Mouse (Mus musculus): ENCODE data around the gene Magi1. TPM values are rescaled to one million over a fixed set of nuclear protein-coding genes. Genes with fewer than 3 reads are reported as not detected.
A peak's percentile ranks its signal among the peaks of the same experiment; 100 is the strongest.

Magi1 gene
- polyA plus RNA-seq (2011; ENCODE audit: insufficient read depth, insufficient read length, low replicate concordance, missing spikeins) = 0.56 and 1.3 TPM in 2 replicates

- no peak within 1 kb of the TSS; the same call in 1 of the 2 replicates for H3K27ac ChIP-seq (ENCODE audit: control insufficient read depth, insufficient read depth, low read depth, low read length, poor library complexity)
- WGBS = under 1% methylated on average over 86 of the region's 86 CpGs
- no peaks in the 10 kb centered on the region for H3K4me1 ChIP-seq (ENCODE audit: control insufficient read depth, insufficient read depth, low read length)
- TF ChIP-seq CTCF (IDR thresholded peaks at IDR 0.05; ENCODE audit: control insufficient read depth, insufficient read depth, low read length) (no peak), POLR2A (IDR thresholded peaks at IDR 0.05; ENCODE audit: borderline replicate concordance, control insufficient read depth, low read depth, low read length) (no peak)
- H3K4me3 ChIP-seq (replicated peaks; ENCODE audit: control insufficient read depth, low read depth, low read length) = peak within 1 kb of the TSS; percentile 22
Observed at GRCm38 (mm10) chr6:94283318-94284061, at the start of gene Magi1. TSS of gene Magi1 (minus strand) at chr6:94283917.

- 79% methylated on average over 4 of the region's 4 CpGs for WGBS
- TF ChIP-seq CTCF (IDR thresholded peaks at IDR 0.05; ENCODE audit: control insufficient read depth, insufficient read depth, low read length) = no peak
- no peak for TF ChIP-seq POLR2A (IDR thresholded peaks at IDR 0.05; ENCODE audit: borderline replicate concordance, control insufficient read depth, low read depth, low read length)
- no peak overlapping the region for H3K4me3 ChIP-seq (replicated peaks; ENCODE audit: control insufficient read depth, low read depth, low read length)
- no peaks in the 10 kb centered on the region for H3K4me1 ChIP-seq (ENCODE audit: control insufficient read depth, insufficient read depth, low read length)
- H3K27ac ChIP-seq (ENCODE audit: control insufficient read depth, insufficient read depth, low read depth, low read length, poor library complexity) = no peak overlapping the region
Observed at GRCm38 (mm10) chr6:94327143-94327542, 43.4 kb upstream of the Magi1 start.

GRCm38 (mm10) chr6:94316886-94317285, 33.2 kb upstream of the Magi1 start:
- H3K27ac ChIP-seq (ENCODE audit: control insufficient read depth, insufficient read depth, low read depth, low read length, poor library complexity) = no peak overlapping the region
- WGBS = 78% methylated on average over 3 of the region's 3 CpGs
- no peak for TF ChIP-seq CTCF (IDR thresholded peaks at IDR 0.05; ENCODE audit: control insufficient read depth, insufficient read depth, low read length)
- no peak for TF ChIP-seq POLR2A (IDR thresholded peaks at IDR 0.05; ENCODE audit: borderline replicate concordance, control insufficient read depth, low read depth, low read length)
- H3K4me3 ChIP-seq (replicated peaks; ENCODE audit: control insufficient read depth, low read depth, low read length) = no peak overlapping the region
- no peaks in the 10 kb centered on the region for H3K4me1 ChIP-seq (ENCODE audit: control insufficient read depth, insufficient read depth, low read length)

GRCm38 (mm10) chr6:94312285-94312684, 28.6 kb upstream of the Magi1 start:
- 72% methylated on average over 7 of the region's 7 CpGs for WGBS
- Histone ChIP-seq H3K4me3 (replicated peaks; ENCODE audit: control insufficient read depth, low read depth, low read length) (no peak overlapping the region), H3K4me1 (ENCODE audit: control insufficient read depth, insufficient read depth, low read length) (no peaks in the 10 kb centered on the region), H3K27ac (ENCODE audit: control insufficient read depth, insufficient read depth, low read depth, low read length, poor library complexity) (no peak overlapping the region)
- TF ChIP-seq POLR2A (IDR thresholded peaks at IDR 0.05; ENCODE audit: borderline replicate concordance, control insufficient read depth, low read depth, low read length) (no peak), CTCF (IDR thresholded peaks at IDR 0.05; ENCODE audit: control insufficient read depth, insufficient read depth, low read length) (no peak)

- Histone ChIP-seq H3K4me1 (ENCODE audit: control insufficient read depth, insufficient read depth, low read length) (no peaks in the 10 kb centered on the region), H3K27ac (ENCODE audit: control insufficient read depth, insufficient read depth, low read depth, low read length, poor library complexity) (no peak overlapping the region; the same call in 1 of the 2 replicates), H3K4me3 (replicated peaks; ENCODE audit: control insufficient read depth, low read depth, low read length) (no peak overlapping the region)
- no peak for TF ChIP-seq POLR2A (IDR thresholded peaks at IDR 0.05; ENCODE audit: borderline replicate concordance, control insufficient read depth, low read depth, low read length)
- TF ChIP-seq CTCF (IDR thresholded peaks at IDR 0.05; ENCODE audit: control insufficient read depth, insufficient read depth, low read length) = no peak
- WGBS = 68% methylated on average over 7 of the region's 7 CpGs
Observed at GRCm38 (mm10) chr6:94308498-94308897, 24.8 kb upstream of the Magi1 start.

GRCm38 (mm10) chr6:94303512-94303911, 19.8 kb upstream of the Magi1 start:
- WGBS = 82% methylated on average over 6 of the region's 6 CpGs
- H3K27ac ChIP-seq (ENCODE audit: control insufficient read depth, insufficient read depth, low read depth, low read length, poor library complexity) = no peak overlapping the region
- TF ChIP-seq POLR2A (IDR thresholded peaks at IDR 0.05; ENCODE audit: borderline replicate concordance, control insufficient read depth, low read depth, low read length) = no peak
- no peak for TF ChIP-seq CTCF (IDR thresholded peaks at IDR 0.05; ENCODE audit: control insufficient read depth, insufficient read depth, low read length)
- H3K4me1 ChIP-seq (ENCODE audit: control insufficient read depth, insufficient read depth, low read length) = no peaks in the 10 kb centered on the region
- H3K4me3 ChIP-seq (replicated peaks; ENCODE audit: control insufficient read depth, low read depth, low read length) = no peak overlapping the region

GRCm38 (mm10) chr6:94301804-94302203, 18.1 kb upstream of the Magi1 start:
- no peaks in the 10 kb centered on the region for H3K4me1 ChIP-seq (ENCODE audit: control insufficient read depth, insufficient read depth, low read length)
- no peak overlapping the region for H3K27ac ChIP-seq (ENCODE audit: control insufficient read depth, insufficient read depth, low read depth, low read length, poor library complexity)
- TF ChIP-seq CTCF (IDR thresholded peaks at IDR 0.05; ENCODE audit: control insufficient read depth, insufficient read depth, low read length) (no peak), POLR2A (IDR thresholded peaks at IDR 0.05; ENCODE audit: borderline replicate concordance, control insufficient read depth, low read depth, low read length) (no peak)
- H3K4me3 ChIP-seq (replicated peaks; ENCODE audit: control insufficient read depth, low read depth, low read length) = no peak overlapping the region
- WGBS = 92% methylated on average over 10 of the region's 10 CpGs

- Histone ChIP-seq H3K4me3 (replicated peaks; ENCODE audit: control insufficient read depth, low read depth, low read length) (no peak overlapping the region), H3K27ac (ENCODE audit: control insufficient read depth, insufficient read depth, low read depth, low read length, poor library complexity) (no peak overlapping the region), H3K4me1 (ENCODE audit: control insufficient read depth, insufficient read depth, low read length) (no peaks in the 10 kb centered on the region)
- WGBS = 21% methylated on average over 3 of the region's 3 CpGs
- TF ChIP-seq CTCF (IDR thresholded peaks at IDR 0.05; ENCODE audit: control insufficient read depth, insufficient read depth, low read length) (no peak), POLR2A (IDR thresholded peaks at IDR 0.05; ENCODE audit: borderline replicate concordance, control insufficient read depth, low read depth, low read length) (no peak)
Observed at GRCm38 (mm10) chr6:94300562-94300961, 16.8 kb upstream of the Magi1 start.

All from bone marrow, adult 2 months (tissue).